Mouse (Mus musculus) lung, embryonic 14.5 days (tissue): Measurements from ENCODE around the gene Cmya5. TPM values are rescaled to one million over a fixed set of nuclear protein-coding genes. Genes with fewer than 3 reads are reported as not detected.
"Not testable (repeated sequence)": the region's sequence is repeated elsewhere in the genome, so short reads cannot be mapped to it uniquely, and the experiment has no call there.

Experiments
- ATAC-seq: fragments of 200-750 bp; cut with Nextera tagmentation; 2 replicates; pipeline ENCODE4 v1.8.0; 2017; ENCODE audit warnings: mild to moderate bottlenecking, moderate TSS enrichment, moderate library complexity; ENCODE audit not compliant: insufficient read depth
- DNase-seq: peaks from one replicate; pipeline ENCODE4 v3.0.0-alpha.2; 2015
- H3K27ac ChIP-seq: fragments of 300-500 bp; sonication (generic); 2 replicates; pipeline ENCODE4 v1.5.1; 2014; ENCODE audit warnings: low read depth, mild to moderate bottlenecking, moderate library complexity
- H3K27me3 ChIP-seq: fragments of 300-500 bp; sonication (generic); 2 replicates; pipeline ENCODE4 v1.6.1; 2014; ENCODE audit warnings: low read length, control low read depth; ENCODE audit not compliant: insufficient read depth
- H3K36me3 ChIP-seq: fragments of 300-500 bp; sonication (generic); 2 replicates; pipeline ENCODE4 v1.6.1; 2014; ENCODE audit warnings: control low read depth; ENCODE audit not compliant: insufficient read depth
- H3K4me1 ChIP-seq: fragments of 300-500 bp; sonication (generic); 2 replicates; pipeline ENCODE4 v1.6.1; 2014; ENCODE audit warnings: antibody characterized with exemption, control low read depth; ENCODE audit not compliant: insufficient read depth
- H3K4me2 ChIP-seq: fragments of 300-500 bp; sonication (generic); 2 replicates; pipeline ENCODE4 v1.6.1; 2014; ENCODE audit warnings: mild to moderate bottlenecking
- H3K4me3 ChIP-seq: fragments of 300-500 bp; sonication (generic); 2 replicates; pipeline ENCODE4 v1.5.1; 2014; ENCODE audit warnings: low read depth, low read length
- H3K9ac ChIP-seq: fragments of 300-500 bp; sonication (generic); 2 replicates; pipeline ENCODE4 v1.6.1; 2014
- H3K9me3 ChIP-seq: fragments of 300-500 bp; sonication (generic); 2 replicates; pipeline ENCODE4 v1.6.1; 2016; ENCODE audit warnings: low read depth, low read length, control low read depth
- CTCF ChIP-seq: IDR thresholded peaks from 2 replicates; pipeline ENCODE4 v1.5.1; 2016; ENCODE audit warnings: antibody characterized with exemption, low read depth
- WGBS: fragments of 180-500 bp; shearing (Covaris S2); extraction: QIAGEN DNeasy Blood & Tissue Kit; methylation state at CpG from one replicate; pipeline ENCODE4 v1.1.7; 2014; 5-methylcytosine and 5-hydroxymethylcytosine counted together
- polyA plus RNA-seq: library from polyadenylated mRNA; unstranded; fragments of >200 nt; fragmentation: Nextera tagmentation; extraction: Ambion mirVana; gene quantifications from 2 replicates; pipeline ENCODE4 v1.2.1, GENCODE M21; 2014

The Cmya5 gene
- 0.38 and 0.53 TPM in 2 replicates for polyA plus RNA-seq

DNA sequence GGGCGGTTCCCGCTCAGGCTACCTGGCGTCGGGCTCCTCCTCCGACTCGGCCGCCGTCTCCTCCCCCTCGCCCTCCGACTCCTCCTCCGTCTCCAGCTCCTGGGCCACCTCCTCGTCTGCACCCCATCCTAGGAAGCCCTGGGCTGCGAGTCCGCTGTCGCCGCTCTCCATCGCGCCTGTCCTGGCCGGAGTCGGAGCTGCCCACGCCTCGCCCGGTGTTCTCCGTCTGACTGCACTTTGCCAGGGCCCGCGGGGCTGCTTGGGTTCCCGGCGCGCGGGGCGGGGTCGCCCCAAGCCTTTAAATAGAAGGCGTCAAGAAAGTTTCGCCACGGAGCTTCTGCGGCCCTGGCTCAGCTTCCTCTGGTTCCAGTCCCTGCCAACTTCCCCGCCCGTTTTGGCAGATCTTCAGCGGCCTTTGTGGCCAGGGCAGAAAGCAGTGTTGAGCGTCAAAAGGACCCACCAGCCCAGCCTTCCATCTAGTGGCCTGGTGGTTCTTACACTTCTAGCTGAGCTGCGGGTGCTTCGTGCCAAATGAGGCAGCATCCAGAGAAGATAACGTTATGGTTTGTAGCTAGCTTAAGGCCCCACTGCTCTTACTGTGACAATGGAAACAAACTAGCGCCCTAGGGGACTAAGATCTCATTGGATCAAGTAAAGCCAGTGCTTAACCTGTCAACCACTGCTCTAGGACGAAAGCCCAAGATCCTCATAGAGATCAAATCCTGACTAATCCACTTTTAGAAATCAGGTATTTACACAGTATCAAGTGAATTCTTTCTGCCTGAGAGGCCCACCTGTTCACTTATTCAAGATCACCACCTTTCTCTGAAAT lies at the start of gene Cmya5:
TSS of gene Cmya5 (minus strand) at position 389 of the 832 bp plus-strand sequence.
- DNase-seq (peak; percentile 97), ATAC-seq (peak; percentile 92)
- peak; percentile 49 for TF ChIP-seq CTCF
- H3K9ac ChIP-seq, result peak within 1 kb of the TSS; percentile 56
- H3K4me1 ChIP-seq, result peaks cover 5% of the 10 kb centered on the region
- H3K4me2 ChIP-seq, result peak within 1 kb of the TSS; percentile 89
- no peaks in the 10 kb centered on the region for H3K27me3 ChIP-seq
- peaks cover 11% of the 10 kb centered on the region for H3K36me3 ChIP-seq
- peak within 1 kb of the TSS; percentile 90 for H3K27ac ChIP-seq
- no peaks in the 10 kb centered on the region for H3K9me3 ChIP-seq
- 2% methylated on average over 45 of the region's 45 CpGs for WGBS
- peak within 1 kb of the TSS; percentile 45 for H3K4me3 ChIP-seq

DNA sequence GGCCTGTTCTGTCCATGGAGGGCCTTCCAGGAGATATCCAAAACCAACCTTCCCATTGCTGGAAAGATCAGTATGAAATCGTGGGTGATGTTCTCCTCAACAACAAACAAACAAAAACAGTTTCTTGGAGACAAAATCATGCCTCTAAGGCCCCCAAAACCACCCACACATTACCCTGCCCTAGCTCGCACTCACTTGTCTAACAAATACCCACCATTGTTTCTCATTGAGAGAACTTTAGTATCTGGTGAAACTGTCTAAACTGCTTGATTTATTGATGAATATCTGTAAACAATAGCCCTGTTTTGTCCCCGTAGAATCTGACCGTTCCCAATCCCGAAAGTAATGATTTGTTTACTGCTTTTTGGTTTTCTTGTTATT lies 48.1 kb upstream of the Cmya5 start:
- ATAC-seq, result peak; percentile 36
- no peak for DNase-seq
- peak overlapping the region; percentile 97 for H3K9ac ChIP-seq
- peaks cover 6% of the 10 kb centered on the region for H3K4me1 ChIP-seq
- no peaks in the 10 kb centered on the region for H3K9me3 ChIP-seq
- peak overlapping the region; percentile 88 for H3K4me2 ChIP-seq
- H3K27ac ChIP-seq, result peak overlapping the region; percentile 99; the same call in 1 of the 2 replicates
- H3K27me3 ChIP-seq, result no peaks in the 10 kb centered on the region
- H3K36me3 ChIP-seq, result no peaks in the 10 kb centered on the region
- TF ChIP-seq CTCF, result no peak
- H3K4me3 ChIP-seq, result peak overlapping the region; percentile 90
- WGBS, result 61% methylated on average over 5 of the region's 5 CpGs

DNA sequence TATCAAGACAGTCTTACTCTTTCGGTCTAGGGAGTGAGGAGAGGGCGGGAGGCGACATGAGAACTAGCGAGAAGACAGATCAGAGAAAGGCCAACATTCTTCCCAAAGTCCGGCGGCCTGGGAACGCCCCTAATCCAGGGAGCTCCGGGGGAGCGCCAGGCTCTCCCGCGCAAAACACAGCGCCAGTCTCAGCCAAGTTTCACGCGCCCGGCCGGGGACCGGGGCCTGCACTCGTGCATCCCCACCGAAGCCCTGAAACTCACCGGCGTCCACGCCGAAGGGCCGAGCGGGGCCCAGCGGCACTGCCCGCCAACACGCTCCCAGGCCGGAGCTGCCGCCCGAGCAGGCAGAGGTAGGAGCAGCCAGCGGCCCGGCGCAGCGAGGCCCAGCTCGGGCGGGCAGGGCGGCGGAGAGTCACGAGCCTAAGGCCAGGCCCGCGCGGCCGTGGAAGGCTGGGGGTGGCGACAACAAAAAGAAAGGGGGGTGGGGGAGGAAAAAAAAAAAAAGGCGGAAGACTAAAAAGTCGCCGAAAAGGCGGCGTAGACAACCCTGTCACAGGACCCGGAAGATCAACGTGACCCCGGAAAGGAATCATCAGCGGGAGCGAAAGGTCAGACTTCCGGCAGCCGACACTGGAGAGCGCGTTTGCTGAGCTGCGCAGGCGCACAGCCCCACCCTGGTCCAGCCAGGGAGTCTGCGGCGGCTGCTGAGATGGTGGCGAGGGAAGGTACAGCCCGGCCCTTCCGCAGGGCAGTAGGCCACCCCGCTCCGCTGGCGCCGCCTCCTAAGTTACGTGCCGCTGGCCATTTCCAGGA lies 47.5 kb upstream of the Cmya5 start, which contains the start of gene Tent2:
TSS of gene Tent2 (minus strand) at position 555 of the 815 bp plus-strand sequence.
- Histone ChIP-seq H3K36me3 (no peaks in the 10 kb centered on the region), H3K27me3 (no peaks in the 10 kb centered on the region), H3K27ac (peak within 1 kb of the TSS; percentile 99), H3K9me3 (no peaks in the 10 kb centered on the region), H3K9ac (peak within 1 kb of the TSS; percentile 97), H3K4me1 (peaks cover 6% of the 10 kb centered on the region), H3K4me3 (peak within 1 kb of the TSS; percentile 90), H3K4me2 (peak within 1 kb of the TSS; percentile 88)
- ATAC-seq, result peak; percentile 99
- TF ChIP-seq CTCF, result no peak
- DNase-seq, result peak; percentile 98
- WGBS, result under 1% methylated on average over 69 of the region's 72 CpGs

DNA sequence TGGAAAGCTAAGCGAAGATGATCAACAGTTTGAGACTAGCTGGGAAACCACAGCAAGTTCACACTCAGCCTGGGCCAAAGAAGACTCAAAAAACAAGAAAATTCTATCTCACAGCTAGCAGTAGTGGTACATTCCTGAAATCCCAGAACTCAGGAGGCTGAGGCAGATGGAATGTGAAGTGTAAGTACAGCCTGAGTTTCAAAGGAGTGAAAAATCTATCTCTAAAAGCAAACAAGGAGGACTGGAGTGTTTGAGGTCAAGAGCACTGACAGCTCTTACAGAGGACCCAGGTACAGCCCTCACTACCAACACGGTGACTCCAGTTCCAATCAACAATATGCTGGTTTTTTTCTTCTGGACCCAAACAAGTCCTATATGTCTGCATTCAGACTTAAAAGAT lies 44.9 kb upstream of the Cmya5 start:
- Histone ChIP-seq H3K4me1 (peaks cover 6% of the 10 kb centered on the region), H3K9ac (no peak overlapping the region), H3K27ac (peak overlapping the region; percentile 55; the same call in 1 of the 2 replicates), H3K9me3 (no peaks in the 10 kb centered on the region), H3K27me3 (no peaks in the 10 kb centered on the region), H3K4me3 (no peak overlapping the region), H3K36me3 (peaks cover 8% of the 10 kb centered on the region; the same call in 1 of the 2 replicates), H3K4me2 (peak overlapping the region; percentile 43; the same call in 1 of the 2 replicates)
- ATAC-seq (no peak), DNase-seq (peak; percentile 42)
- WGBS, result 46% methylated on average over 2 of the region's 2 CpGs
- no peak for TF ChIP-seq CTCF

DNA sequence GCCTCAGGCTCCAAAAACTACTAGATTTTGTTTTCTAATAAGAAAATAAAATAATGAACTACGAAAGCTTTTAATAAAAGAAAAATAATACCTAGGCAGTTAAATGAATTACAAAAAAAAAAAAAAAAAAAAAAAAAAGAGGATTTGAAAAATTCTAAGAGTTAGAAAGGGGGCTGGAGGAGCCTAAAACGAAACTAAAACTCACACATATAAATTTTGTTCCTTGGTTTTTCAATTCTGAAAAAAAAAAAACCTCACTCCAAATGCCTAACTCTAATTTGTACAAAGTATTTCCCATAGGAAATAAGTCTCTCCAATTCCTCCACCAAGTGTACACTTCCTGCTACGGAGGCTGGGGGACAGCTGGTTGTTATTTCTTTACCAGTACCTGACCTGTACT lies 44.2 kb upstream of the Cmya5 start:
- ATAC-seq (no peak), DNase-seq (no peak)
- no peaks in the 10 kb centered on the region for H3K27me3 ChIP-seq
- H3K4me1 ChIP-seq, result peaks cover 6% of the 10 kb centered on the region
- H3K36me3 ChIP-seq, result peaks cover 13% of the 10 kb centered on the region
- H3K4me2 ChIP-seq, result peak overlapping the region; percentile 43; the same call in 1 of the 2 replicates
- H3K9me3 ChIP-seq, result no peaks in the 10 kb centered on the region
- TF ChIP-seq CTCF, result no peak
- WGBS, result 73% methylated on average over 3 of the region's 3 CpGs
- H3K9ac ChIP-seq, result no peak overlapping the region
- H3K27ac ChIP-seq, result 0 out of 2 replicates have a peak overlapping the region, but pooled peaks have one; percentile 36
- H3K4me3 ChIP-seq, result no peak overlapping the region

DNA sequence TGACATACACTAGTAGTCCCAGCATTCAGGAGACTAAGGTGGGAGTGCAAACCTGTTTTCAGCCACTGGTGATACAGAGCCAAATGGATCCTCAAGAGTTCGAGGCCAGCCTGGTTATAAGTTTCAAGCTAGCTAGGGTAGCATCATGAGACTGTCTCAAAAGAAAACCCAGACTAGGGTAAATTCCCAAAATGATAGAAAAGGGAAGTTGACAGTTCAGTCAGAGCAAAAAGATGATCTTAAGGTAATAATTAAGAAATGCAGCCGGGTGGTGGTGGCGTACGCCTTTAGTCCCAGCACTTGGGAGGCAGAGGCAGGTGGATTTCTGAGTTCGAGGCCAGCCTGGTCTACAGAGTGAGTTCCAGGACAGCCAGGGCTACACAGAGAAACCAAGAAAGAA lies 43.3 kb upstream of the Cmya5 start:
- not testable (repeated sequence) for H3K27ac ChIP-seq, H3K27me3 ChIP-seq, H3K9me3 ChIP-seq, H3K9ac ChIP-seq, H3K4me2 ChIP-seq, DNase-seq, H3K4me1 ChIP-seq, ATAC-seq, H3K4me3 ChIP-seq
- peaks cover 21% of the 10 kb centered on the region for H3K36me3 ChIP-seq
- 92% methylated on average over 5 of the region's 5 CpGs for WGBS

DNA sequence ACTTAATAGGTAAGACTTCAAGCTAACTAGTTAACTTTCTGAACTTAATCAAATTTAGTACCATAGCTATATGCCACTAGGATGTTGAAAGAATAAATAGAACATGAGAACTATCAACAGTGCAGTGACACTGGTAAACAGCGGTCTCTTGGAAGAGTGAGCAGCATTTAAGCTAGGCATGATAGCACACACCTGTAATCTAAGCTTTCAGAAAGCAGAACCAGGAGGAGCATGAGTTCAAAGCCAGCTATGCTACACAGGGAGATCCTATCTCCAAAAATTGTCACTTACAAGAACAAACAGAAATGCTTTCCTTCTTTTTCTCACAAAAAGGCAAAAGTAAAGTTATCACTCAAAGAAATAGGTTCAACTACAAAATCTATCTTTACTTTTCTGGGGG lies 35.8 kb upstream of the Cmya5 start:
- H3K9me3 ChIP-seq, result no peaks in the 10 kb centered on the region
- no peak for TF ChIP-seq CTCF
- H3K4me3 ChIP-seq, result no peak overlapping the region
- ATAC-seq (no peak), DNase-seq (no peak)
- H3K36me3 ChIP-seq, result peaks cover 55% of the 10 kb centered on the region
- 93% methylated on average over 1 of the region's 1 CpGs for WGBS
- H3K9ac ChIP-seq, result no peak overlapping the region
- no peaks in the 10 kb centered on the region for H3K27me3 ChIP-seq
- no peak overlapping the region for H3K27ac ChIP-seq
- no peak overlapping the region for H3K4me2 ChIP-seq
- H3K4me1 ChIP-seq, result no peaks in the 10 kb centered on the region
